Mouse (Mus musculus): ENCODE data around the gene Dcaf5.

DNA sequence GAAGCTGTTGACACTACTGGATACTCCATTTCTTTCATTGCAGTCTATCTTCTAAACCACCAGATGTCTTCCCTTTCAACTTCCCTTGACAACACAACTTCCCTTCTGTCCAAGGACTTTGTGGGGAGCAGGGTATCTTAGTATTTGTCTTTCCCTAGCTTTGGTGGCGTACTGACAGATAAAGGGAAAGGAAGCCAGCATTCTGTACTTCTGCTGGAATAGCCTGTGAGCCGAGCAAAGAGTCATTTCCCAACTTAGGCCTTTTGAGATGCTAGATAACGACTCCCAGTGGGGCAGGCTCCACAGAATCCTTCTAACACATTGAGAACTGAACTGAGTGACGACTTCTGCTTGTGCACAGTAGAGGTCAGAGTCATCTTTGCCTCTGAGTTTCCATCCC is 102.2 kb downstream of the Dcaf5 start:
- TF ChIP-seq CTCF (IDR thresholded peaks at IDR 0.05) (no peak), EP300 (IDR thresholded peaks at IDR 0.05; ENCODE audit: insufficient read depth, low read depth, low read length) (no peak), POLR2A (IDR thresholded peaks at IDR 0.05; ENCODE audit: insufficient read depth, low read depth, low read length) (no peak)
